Mouse (Mus musculus) T-cell, adult 2 months (primary cell): Measurements from ENCODE around the gene Psat1.
A peak's percentile ranks its signal among the peaks of the same experiment; 100 is the strongest.

Source experiments
- DNase-seq: peaks from one replicate; pipeline ENCODE4 v3.0.0; 2022; ENCODE audit warnings: low spot score

Gene Psat1

GRCm38 (mm10) chr19:15924181-15924865 is 22.8 kb downstream of the Psat1 start:
- peak; percentile 62 for DNase-seq

GRCm38 (mm10) chr19:15923426-15923825 is 23.7 kb downstream of the Psat1 start:
- DNase-seq: peak; percentile 27

- DNase-seq: no peak
Observed at GRCm38 (mm10) chr19:15919336-15919735, 27.8 kb downstream of the Psat1 start.

- DNase-seq: no peak
Observed at GRCm38 (mm10) chr19:15918111-15918510, 29.0 kb downstream of the Psat1 start.

- DNase-seq: no peak
Observed at GRCm38 (mm10) chr19:15913249-15913997, 33.7 kb downstream of the Psat1 start.

GRCm38 (mm10) chr19:15911441-15911840 is 35.7 kb downstream of the Psat1 start:
- no peak for DNase-seq

- no peak for DNase-seq
Observed at GRCm38 (mm10) chr19:15910987-15911386, 36.1 kb downstream of the Psat1 start.

GRCm38 (mm10) chr19:15910488-15910887 is 36.6 kb downstream of the Psat1 start:
- no peak for DNase-seq

- no peak for DNase-seq
Observed at GRCm38 (mm10) chr19:15908016-15908415, 39.1 kb downstream of the Psat1 start.

GRCm38 (mm10) chr19:15904734-15905133 is 42.4 kb downstream of the Psat1 start:
- DNase-seq: no peak

GRCm38 (mm10) chr19:15903508-15904480 is 43.3 kb downstream of the Psat1 start:
- DNase-seq: no peak

GRCm38 (mm10) chr19:15895681-15896080 is 51.5 kb downstream of the Psat1 start:
- no peak for DNase-seq

GRCm38 (mm10) chr19:15892146-15892545 is 55.0 kb downstream of the Psat1 start:
- no peak for DNase-seq

GRCm38 (mm10) chr19:15888466-15888865 is 58.7 kb downstream of the Psat1 start:
- DNase-seq: no peak

GRCm38 (mm10) chr19:15882705-15883426 is 64.3 kb downstream of the Psat1 start:
- peak; percentile 14 for DNase-seq

- no peak for DNase-seq
Observed at GRCm38 (mm10) chr19:15880731-15881130, 66.4 kb downstream of the Psat1 start.

GRCm38 (mm10) chr19:15879271-15879670 is 67.9 kb downstream of the Psat1 start:
- no peak for DNase-seq

GRCm38 (mm10) chr19:15868865-15869698 is 78.1 kb downstream of the Psat1 start:
- no peak for DNase-seq

- peak; percentile 3 for DNase-seq
Observed at GRCm38 (mm10) chr19:15866851-15867250, 80.3 kb downstream of the Psat1 start.

- no peak for DNase-seq
Observed at GRCm38 (mm10) chr19:15866126-15866525, 81.0 kb downstream of the Psat1 start.

- DNase-seq: no peak
Observed at GRCm38 (mm10) chr19:15865431-15865830, 81.7 kb downstream of the Psat1 start.
